Mouse (Mus musculus) limb, embryonic 12.5 days (tissue): ENCODE data around the gene Gm20388. TPM values are rescaled to one million over a fixed set of nuclear protein-coding genes. Genes with fewer than 3 reads are reported as not detected.

Source experiments
- ATAC-seq: fragments of 200-750 bp; cut with Nextera tagmentation; 2 replicates; pipeline ENCODE4 v1.8.0; 2017; ENCODE audit warnings: low read depth, moderate TSS enrichment; ENCODE audit not compliant: insufficient number of reproducible peaks, insufficient read depth, low FRiP score, low TSS enrichment
- H3K27ac ChIP-seq: fragments of 300-500 bp; sonication (generic); 2 replicates; pipeline ENCODE4 v1.5.1; 2016; ENCODE audit warnings: mild to moderate bottlenecking, moderate library complexity
- H3K27me3 ChIP-seq: fragments of 300-500 bp; sonication (generic); 2 replicates; pipeline ENCODE4 v1.6.1; 2016; ENCODE audit warnings: mild to moderate bottlenecking, moderate library complexity
- H3K36me3 ChIP-seq: fragments of 300-500 bp; sonication (generic); 2 replicates; pipeline ENCODE4 v1.6.1; 2016; ENCODE audit warnings: mild to moderate bottlenecking, moderate library complexity
- H3K4me1 ChIP-seq: fragments of 300-500 bp; sonication (generic); replicated peaks from 2 replicates; pipeline ENCODE4 v1.6.1; 2016
- H3K4me2 ChIP-seq: fragments of 300-500 bp; sonication (generic); 2 replicates; pipeline ENCODE4 v1.6.1; 2016; ENCODE audit warnings: mild to moderate bottlenecking, moderate library complexity
- H3K4me3 ChIP-seq: fragments of 300-500 bp; sonication (generic); replicated peaks from 2 replicates; pipeline ENCODE4 v1.5.1; 2016; ENCODE audit warnings: mild to moderate bottlenecking
- H3K9ac ChIP-seq: fragments of 300-500 bp; sonication (generic); replicated peaks from 2 replicates; pipeline ENCODE4 v1.6.1; 2016; ENCODE audit warnings: mild to moderate bottlenecking, moderate library complexity
- H3K9me3 ChIP-seq: fragments of 300-500 bp; sonication (generic); 2 replicates; pipeline ENCODE4 v1.6.1; 2016; ENCODE audit warnings: mild to moderate bottlenecking, moderate library complexity
- WGBS: fragments of 180-500 bp; shearing (Covaris S2); methylation state at CpG from one replicate; pipeline ENCODE4 v1.1.7; 2016; 5-methylcytosine and 5-hydroxymethylcytosine counted together
- polyA plus RNA-seq: library from polyadenylated mRNA; unstranded; fragments of >200 nt; fragmentation: Nextera tagmentation; extraction: Ambion mirVana; gene quantifications from 2 replicates; pipeline ENCODE4 v1.2.1, GENCODE M21; 2016

Gm20388 gene
- polyA plus RNA-seq, 1 experiment from 2014 or later: not detected

DNA sequence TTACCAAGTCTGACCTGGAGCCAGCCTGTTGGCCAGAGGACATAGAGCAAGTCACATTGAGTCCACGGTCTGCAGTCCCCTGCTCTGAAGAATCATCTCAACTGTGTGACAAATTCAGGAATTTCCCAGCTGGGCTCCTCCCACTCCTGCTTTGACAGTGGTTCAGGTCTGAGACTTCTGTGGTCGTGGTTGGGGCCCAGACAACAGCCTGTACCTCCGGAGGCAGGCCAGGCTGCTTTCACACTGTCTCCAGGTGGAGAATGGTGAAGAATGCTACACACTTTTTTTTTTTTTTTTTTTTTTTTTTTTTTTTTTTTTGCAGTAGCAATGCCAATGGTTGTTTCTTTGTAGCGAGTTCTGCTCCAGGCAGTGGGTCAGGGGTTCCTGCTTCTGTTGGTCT lies 4175.0 kb downstream of the Gm20388 start:
- ATAC-seq: no peak
- 71% methylated on average over 4 of the region's 4 CpGs for WGBS
- H3K4me1 ChIP-seq: peaks cover 4% of the 10 kb centered on the region
- no peak overlapping the region for H3K4me2 ChIP-seq
- H3K4me3 ChIP-seq: no peak overlapping the region
- no peak overlapping the region for H3K27ac ChIP-seq
- peaks cover 3% of the 10 kb centered on the region; the same call in 1 of the 2 replicates for H3K9me3 ChIP-seq
- H3K27me3 ChIP-seq: no peaks in the 10 kb centered on the region
- no peak overlapping the region for H3K9ac ChIP-seq
- no peaks in the 10 kb centered on the region for H3K36me3 ChIP-seq

DNA sequence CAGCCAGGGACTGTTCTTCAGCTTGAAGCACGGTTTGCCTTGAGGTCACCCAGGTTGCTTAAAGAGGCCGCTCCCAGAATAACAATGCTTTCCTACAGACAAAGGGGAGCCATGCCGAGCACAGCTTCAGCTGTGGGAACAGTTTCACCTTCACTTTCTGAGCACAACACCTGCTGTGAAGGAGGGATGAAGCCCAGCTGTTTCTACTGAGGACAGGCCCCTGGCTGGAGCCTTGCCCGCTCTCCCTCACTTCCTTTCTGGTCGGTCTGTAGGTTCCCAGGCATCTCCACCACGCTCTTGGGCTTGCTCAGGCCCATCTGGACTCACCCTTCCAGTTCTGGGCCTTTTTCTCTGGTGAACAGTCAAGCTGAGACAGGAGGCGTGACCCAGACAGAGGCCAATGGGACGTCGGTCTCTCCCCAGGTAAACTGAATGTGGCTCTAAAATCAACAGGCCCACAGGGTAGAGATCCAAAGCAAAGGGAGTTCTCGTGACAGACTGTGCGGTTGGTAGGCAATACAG lies 4177.5 kb downstream of the Gm20388 start:
- WGBS: 52% methylated on average over 11 of the region's 11 CpGs
- no peak overlapping the region for H3K4me2 ChIP-seq
- no peaks in the 10 kb centered on the region for H3K4me1 ChIP-seq
- no peaks in the 10 kb centered on the region for H3K9me3 ChIP-seq
- no peaks in the 10 kb centered on the region for H3K27me3 ChIP-seq
- H3K9ac ChIP-seq: no peak overlapping the region
- H3K4me3 ChIP-seq: no peak overlapping the region
- H3K27ac ChIP-seq: no peak overlapping the region; the same call in 1 of the 2 replicates
- H3K36me3 ChIP-seq: no peaks in the 10 kb centered on the region
- no peak for ATAC-seq

DNA sequence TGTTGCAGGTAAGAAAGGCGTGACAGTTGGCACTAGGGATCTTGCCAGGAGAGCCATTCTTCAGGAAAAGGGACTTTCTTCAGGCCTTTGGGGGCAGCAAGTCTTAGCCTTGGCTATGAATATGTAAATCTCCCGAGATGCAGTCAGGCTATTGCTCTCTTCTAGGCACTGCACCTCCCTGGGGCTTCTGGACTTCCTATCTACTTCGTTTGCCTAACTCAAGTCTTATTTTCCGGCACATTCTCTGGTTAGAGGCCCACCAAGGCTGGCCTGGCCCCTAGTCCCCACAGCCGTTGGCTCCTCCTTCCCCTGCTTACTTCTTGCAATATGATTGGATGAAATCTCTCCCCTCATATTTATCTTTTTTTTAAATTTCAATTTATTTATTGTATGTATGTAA lies 4178.4 kb downstream of the Gm20388 start:
- H3K4me2 ChIP-seq: no peak overlapping the region
- H3K36me3 ChIP-seq: no peaks in the 10 kb centered on the region
- H3K27ac ChIP-seq: no peak overlapping the region
- H3K4me1 ChIP-seq: no peaks in the 10 kb centered on the region
- H3K9ac ChIP-seq: no peak overlapping the region
- no peaks in the 10 kb centered on the region for H3K9me3 ChIP-seq
- H3K27me3 ChIP-seq: no peaks in the 10 kb centered on the region
- no peak for ATAC-seq
- H3K4me3 ChIP-seq: no peak overlapping the region
- 83% methylated on average over 5 of the region's 5 CpGs for WGBS

DNA sequence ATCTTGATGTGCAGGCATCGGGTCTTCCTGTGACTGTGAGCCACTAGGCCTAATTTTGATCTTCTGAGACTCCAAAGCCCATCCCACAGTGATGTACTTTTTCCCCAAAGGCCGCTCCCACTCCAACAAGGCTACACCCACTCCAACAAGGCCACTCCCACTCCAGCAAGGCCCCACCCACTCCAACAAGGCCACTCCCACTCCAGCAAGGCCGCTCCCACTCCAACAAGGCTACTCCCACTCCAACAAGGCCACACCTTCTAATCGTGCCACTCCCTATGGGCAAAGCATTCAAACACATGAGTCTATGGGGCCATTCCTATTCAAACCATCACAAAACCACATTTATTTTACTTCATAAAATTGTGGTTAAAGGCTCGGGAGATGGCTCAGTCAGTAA lies 4179.8 kb downstream of the Gm20388 start:
- H3K4me2 ChIP-seq: no peak overlapping the region
- ATAC-seq: no peak
- H3K9ac ChIP-seq: no peak overlapping the region
- no peaks in the 10 kb centered on the region for H3K4me1 ChIP-seq
- no peak overlapping the region for H3K27ac ChIP-seq
- no peaks in the 10 kb centered on the region for H3K27me3 ChIP-seq
- 90% methylated on average over 5 of the region's 5 CpGs for WGBS
- no peaks in the 10 kb centered on the region for H3K36me3 ChIP-seq
- no peaks in the 10 kb centered on the region for H3K9me3 ChIP-seq
- no peak overlapping the region for H3K4me3 ChIP-seq

DNA sequence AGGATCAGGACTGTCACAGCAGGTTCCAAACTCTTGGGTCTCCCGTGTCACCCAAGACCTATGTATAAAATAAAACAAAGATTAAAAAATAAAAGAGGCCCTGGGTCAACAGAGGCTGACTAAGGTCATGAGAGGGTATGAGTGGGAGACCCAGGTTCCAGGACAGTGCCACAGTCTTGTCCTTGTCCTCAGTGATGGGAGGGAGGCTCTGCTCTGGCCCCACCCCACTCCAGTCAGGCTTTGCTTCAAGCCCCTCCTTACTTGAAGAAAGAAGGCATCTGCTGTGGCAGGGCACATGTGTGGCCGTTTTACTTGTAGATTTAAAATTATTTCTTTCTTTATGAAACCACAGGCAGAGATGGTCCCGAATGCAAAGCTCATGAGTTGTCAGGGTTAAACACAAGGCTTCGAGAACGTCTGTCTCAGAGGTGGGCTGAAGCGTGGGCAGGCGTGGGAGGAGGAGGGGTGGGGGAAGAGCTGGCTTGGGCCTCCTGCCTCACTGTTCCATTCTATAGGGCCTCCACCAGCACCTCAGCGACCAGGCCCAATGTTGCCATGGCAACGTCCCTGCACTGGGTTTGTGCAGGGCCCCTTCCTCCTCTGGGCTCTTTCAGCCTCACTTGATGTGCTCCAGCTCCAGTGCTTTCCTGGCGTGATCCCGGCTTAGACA lies 4188.4 kb downstream of the Gm20388 start:
- Histone ChIP-seq H3K27me3 (no peaks in the 10 kb centered on the region), H3K4me3 (no peak overlapping the region), H3K4me1 (peaks cover 14% of the 10 kb centered on the region), H3K9ac (no peak overlapping the region; the same call in 1 of the 2 replicates), H3K9me3 (peaks cover 5% of the 10 kb centered on the region; the same call in 1 of the 2 replicates), H3K36me3 (no peaks in the 10 kb centered on the region), H3K27ac (peak overlapping the region; percentile 64), H3K4me2 (peak overlapping the region; percentile 26; the same call in 1 of the 2 replicates)
- ATAC-seq: peak; percentile 83
- WGBS: 28% methylated on average over 11 of the region's 11 CpGs

DNA sequence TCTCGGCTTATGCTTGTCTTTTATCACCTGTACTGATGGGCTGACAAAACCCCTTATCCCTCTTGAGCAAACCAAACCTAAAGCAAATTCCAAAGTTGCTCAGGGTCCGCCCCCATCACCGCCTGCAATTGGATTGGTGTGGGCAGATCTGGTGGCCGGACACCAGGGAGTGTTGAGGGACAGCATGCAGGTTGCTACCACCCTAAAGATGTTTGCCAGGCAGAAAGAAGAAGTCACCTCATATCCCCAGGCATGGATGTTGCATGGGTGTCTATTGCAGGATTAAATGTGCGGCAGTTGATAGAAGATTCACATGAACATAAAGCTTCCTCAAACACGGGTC lies 4189.0 kb downstream of the Gm20388 start:
- peaks cover 5% of the 10 kb centered on the region; the same call in 1 of the 2 replicates for H3K9me3 ChIP-seq
- 71% methylated on average over 6 of the region's 6 CpGs for WGBS
- no peak for ATAC-seq
- H3K4me3 ChIP-seq: no peak overlapping the region
- no peaks in the 10 kb centered on the region for H3K36me3 ChIP-seq
- H3K4me1 ChIP-seq: peaks cover 14% of the 10 kb centered on the region
- no peak overlapping the region for H3K9ac ChIP-seq
- H3K27me3 ChIP-seq: no peaks in the 10 kb centered on the region
- no peak overlapping the region; the same call in 1 of the 2 replicates for H3K27ac ChIP-seq
- H3K4me2 ChIP-seq: peak overlapping the region; percentile 26; the same call in 1 of the 2 replicates

DNA sequence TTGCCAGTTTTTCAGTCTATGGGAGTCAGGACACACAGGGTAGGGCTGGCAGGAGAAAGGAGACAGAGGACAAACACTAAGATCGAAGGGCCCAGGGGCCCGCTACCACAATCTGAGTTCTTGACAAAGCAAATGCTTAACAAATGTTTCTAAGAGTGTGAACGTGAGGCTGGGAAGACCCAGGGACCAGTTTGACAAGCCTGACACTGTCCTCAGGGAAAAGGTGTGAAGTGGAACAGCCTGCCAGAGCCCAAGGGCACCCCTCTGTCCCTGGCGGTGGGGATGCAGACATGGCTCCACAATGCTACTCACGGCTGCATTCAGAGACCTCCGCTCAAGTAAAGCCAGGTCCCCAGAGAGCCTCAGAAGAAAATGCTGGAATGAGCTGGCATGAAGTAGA lies 4195.2 kb downstream of the Gm20388 start:
- 51% methylated on average over 6 of the region's 6 CpGs for WGBS

DNA sequence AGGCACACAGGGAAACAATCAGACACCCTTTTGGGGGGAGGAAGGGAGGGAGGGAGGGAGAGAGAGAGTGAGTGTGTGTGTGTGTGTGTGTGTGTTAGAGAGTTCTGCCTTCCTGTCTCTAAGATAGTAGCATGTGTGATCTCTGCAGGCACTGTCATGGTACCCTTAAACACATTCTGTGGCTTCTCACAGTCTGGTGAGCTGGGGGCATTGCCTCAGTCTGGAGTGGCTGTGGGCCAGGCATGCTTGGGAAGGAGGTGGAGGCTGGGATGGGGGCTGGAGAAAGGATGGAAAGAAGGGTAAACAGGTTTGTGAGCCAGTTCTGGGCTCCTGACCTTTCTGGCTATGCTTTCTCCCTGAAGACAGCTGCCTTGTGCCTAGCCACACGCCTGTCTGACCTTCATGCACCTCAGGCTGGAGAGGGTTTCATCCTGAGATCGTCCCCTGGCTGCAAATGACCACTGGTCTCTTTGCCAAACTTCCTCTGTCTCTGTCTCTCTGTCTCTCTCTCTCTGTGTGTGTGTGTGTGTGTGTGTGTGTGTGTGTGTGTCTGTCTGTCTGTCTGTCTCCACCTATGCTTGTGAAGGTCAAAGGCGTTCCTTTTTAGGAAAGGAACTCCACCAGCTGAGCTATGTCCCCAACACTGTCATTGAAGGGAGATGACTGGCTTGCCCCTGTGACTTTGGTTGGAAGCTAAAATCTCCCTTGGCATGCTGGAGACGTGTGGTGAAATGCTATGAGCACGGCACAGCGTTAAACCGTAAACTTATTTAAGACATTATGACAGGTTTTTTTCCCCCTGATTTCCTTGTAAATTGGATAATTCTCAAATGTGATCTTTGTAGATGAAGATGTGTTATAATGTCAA lies 4195.9 kb downstream of the Gm20388 start:
- Histone ChIP-seq H3K9me3 (no peaks in the 10 kb centered on the region), H3K4me3 (no peak overlapping the region), H3K36me3 (no peaks in the 10 kb centered on the region), H3K27ac (no peak overlapping the region), H3K27me3 (no peaks in the 10 kb centered on the region), H3K4me2 (no peak overlapping the region), H3K4me1 (0 out of 2 replicates have a peak, but pooled peaks cover 6% of the 10 kb centered on the region), H3K9ac (no peak overlapping the region)
- no peak for ATAC-seq
- 78% methylated on average over 7 of the region's 7 CpGs for WGBS

More for the DNA sequence above, 4195.2 kb downstream of the Gm20388 start:
- H3K4me3 ChIP-seq: no peak overlapping the region
- ATAC-seq: no peak
- H3K36me3 ChIP-seq: no peaks in the 10 kb centered on the region
- no peak overlapping the region for H3K9ac ChIP-seq
- H3K4me2 ChIP-seq: no peak overlapping the region
- H3K9me3 ChIP-seq: no peaks in the 10 kb centered on the region
- 0 out of 2 replicates have a peak, but pooled peaks cover 6% of the 10 kb centered on the region for H3K4me1 ChIP-seq
- no peak overlapping the region for H3K27ac ChIP-seq
- no peaks in the 10 kb centered on the region for H3K27me3 ChIP-seq

DNA sequence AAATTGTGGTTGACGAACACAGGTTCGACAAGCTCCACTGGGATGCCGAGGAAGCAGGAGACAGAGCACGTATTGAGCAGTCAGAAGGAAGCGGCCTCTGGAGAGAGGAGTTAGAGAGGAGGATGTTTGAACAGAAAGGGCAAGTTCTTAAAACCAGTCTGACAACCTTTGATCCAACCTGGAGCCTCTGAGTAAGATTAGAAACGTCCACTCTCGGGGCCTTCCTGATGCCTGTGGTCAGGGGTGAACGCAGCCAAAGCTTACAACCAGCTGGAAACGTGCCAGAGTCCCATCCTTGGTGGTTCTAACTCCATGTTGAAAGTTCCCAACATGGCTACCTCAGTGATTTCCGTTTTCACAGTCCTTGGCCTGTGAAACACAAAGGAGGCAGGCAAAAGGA lies 4202.5 kb downstream of the Gm20388 start:
- H3K4me1 ChIP-seq: no peaks in the 10 kb centered on the region
- H3K27me3 ChIP-seq: no peaks in the 10 kb centered on the region
- H3K27ac ChIP-seq: no peak overlapping the region
- H3K4me3 ChIP-seq: no peak overlapping the region
- H3K9me3 ChIP-seq: 0 out of 2 replicates have a peak, but pooled peaks cover 6% of the 10 kb centered on the region
- ATAC-seq: no peak
- no peak overlapping the region for H3K9ac ChIP-seq
- no peaks in the 10 kb centered on the region for H3K36me3 ChIP-seq
- no peak overlapping the region for H3K4me2 ChIP-seq
- 81% methylated on average over 10 of the region's 10 CpGs for WGBS

DNA sequence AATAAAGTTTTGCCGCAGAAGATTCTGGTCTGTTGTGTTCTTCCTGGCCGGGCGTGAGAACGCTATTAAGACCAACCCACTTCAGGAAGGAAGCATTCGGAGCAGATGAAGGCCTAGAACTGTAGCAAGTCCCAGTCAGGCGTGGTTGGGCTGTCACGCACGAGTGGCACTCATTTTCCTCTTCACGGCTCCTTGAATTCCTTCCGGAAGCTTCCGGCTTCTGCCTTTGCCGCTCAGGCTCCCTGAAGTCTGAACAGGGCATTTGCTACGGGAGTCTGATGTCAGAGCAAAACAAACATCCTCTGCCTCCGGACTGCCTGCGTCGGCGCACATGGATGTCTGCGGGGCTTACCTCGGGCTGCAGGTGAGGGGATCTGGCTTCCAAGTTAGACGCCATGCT lies 4214.6 kb downstream of the Gm20388 start:
- Histone ChIP-seq H3K4me2 (no peak overlapping the region), H3K4me1 (no peaks in the 10 kb centered on the region), H3K27ac (no peak overlapping the region), H3K9me3 (peaks cover 12% of the 10 kb centered on the region; the same call in 1 of the 2 replicates), H3K27me3 (no peaks in the 10 kb centered on the region), H3K9ac (no peak overlapping the region), H3K36me3 (no peaks in the 10 kb centered on the region), H3K4me3 (no peak overlapping the region)
- 96% methylated on average over 20 of the region's 20 CpGs for WGBS
- no peak for ATAC-seq

DNA sequence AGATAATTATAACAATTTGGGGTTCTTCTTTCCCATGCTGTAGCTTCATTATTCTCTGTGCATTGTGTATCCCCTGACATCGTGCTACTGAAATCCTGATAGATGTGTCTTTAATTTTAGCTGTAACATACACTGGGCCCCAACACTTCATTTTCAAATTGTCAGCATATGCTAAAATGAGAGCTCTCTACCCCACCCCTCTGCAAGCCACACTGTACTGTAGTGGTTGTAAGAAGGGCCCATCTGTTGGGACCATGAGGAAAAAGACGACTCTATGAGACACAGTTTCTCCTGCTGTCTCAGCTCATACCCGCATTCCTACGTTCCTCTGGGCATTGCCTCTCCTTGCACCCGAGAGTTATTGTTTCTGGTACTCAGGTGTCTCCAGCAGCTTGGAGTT lies 4226.6 kb downstream of the Gm20388 start:
- Histone ChIP-seq H3K4me2 (no peak overlapping the region), H3K9me3 (no peaks in the 10 kb centered on the region), H3K4me1 (no peaks in the 10 kb centered on the region), H3K27ac (no peak overlapping the region), H3K36me3 (no peaks in the 10 kb centered on the region), H3K27me3 (no peaks in the 10 kb centered on the region), H3K9ac (no peak overlapping the region), H3K4me3 (no peak overlapping the region)
- 82% methylated on average over 5 of the region's 5 CpGs for WGBS
- ATAC-seq: no peak
